Mouse (Mus musculus): ENCODE measurements around the gene Kcnq1. TPM values are rescaled to one million over a fixed set of nuclear protein-coding genes. Genes with fewer than 3 reads are reported as not detected.

Gene Kcnq1
- total RNA-seq, 1 experiment: 0.22 TPM

GRCm38 (mm10) chr7:143333604-143334003 lies 227.4 kb downstream of the Kcnq1 start:
- TF ChIP-seq MAFK (IDR thresholded peaks at IDR 0.05; ENCODE audit: insufficient read depth, low read depth, low read length): no peak
- TF ChIP-seq HCFC1 (IDR thresholded peaks at IDR 0.05; ENCODE audit: borderline replicate concordance, insufficient read depth, low read length): no peak
- no peak for TF ChIP-seq CHD2 (IDR thresholded peaks at IDR 0.05; ENCODE audit: low read depth, low read length)
- no peak for TF ChIP-seq ZNF384 (IDR thresholded peaks at IDR 0.05; ENCODE audit: low read depth, low read length)
- TF ChIP-seq ZC3H11A (IDR thresholded peaks at IDR 0.05; ENCODE audit: borderline replicate concordance, low read depth, low read length): no peak
- Histone ChIP-seq H3K27ac (ENCODE audit: insufficient read depth, low read depth, low read length, poor library complexity, severe bottlenecking) (no peak overlapping the region), H3K4me1 (ENCODE audit: control insufficient read depth in 2 of 2, insufficient read depth in 2 of 2, low read length in 2 of 2, poor library complexity in 1 of 2) (no peaks in the 10 kb centered on the region), H3K4me3 (ENCODE audit: insufficient read depth in 1 of 2, low read depth in 1 of 2, low read length in 2 of 2, poor library complexity in 1 of 2, severe bottlenecking in 1 of 2) (no peak overlapping the region), H3K9me3 (ENCODE audit: control insufficient read depth, insufficient read depth, low read depth, low read length) (no peaks in the 10 kb centered on the region), H3K36me3 (ENCODE audit: control insufficient read depth, insufficient read depth, low read length, poor library complexity, severe bottlenecking) (no peaks in the 10 kb centered on the region), H3K9ac (ENCODE audit: insufficient read depth, low read depth, low read length, poor library complexity, severe bottlenecking) (no peak overlapping the region)
- in situ Hi-C loops (cut with MboI; ENCODE audit: low sequenced_read_pairs in 2 of 2, unreplicated experiment in 2 of 2): no loop called here
- DNase-seq (ENCODE audit: low read depth, low spot score): no peak

DNA sequence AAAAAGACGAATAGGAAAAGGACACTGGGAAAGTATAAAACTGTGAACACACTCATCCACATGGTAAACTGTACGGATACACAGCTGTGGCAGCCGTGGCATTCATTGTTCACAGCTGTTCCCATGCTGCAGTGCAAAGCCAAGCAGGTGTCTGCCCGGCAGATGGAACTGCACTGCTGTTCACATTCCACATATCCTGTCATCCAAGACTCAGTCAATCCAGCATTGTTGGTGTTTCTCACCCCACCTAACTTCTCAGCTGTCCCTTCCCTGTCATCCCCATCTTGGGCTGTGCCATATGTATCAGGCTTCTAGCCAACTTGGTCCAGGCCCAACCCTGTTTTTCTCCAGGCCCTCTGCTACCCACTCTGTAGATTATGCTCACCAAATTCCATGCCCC lies 232.5 kb downstream of the Kcnq1 start:
- H3K27ac ChIP-seq (ENCODE audit: insufficient read depth, low read depth, low read length, poor library complexity, severe bottlenecking): no peak overlapping the region
- no peak overlapping the region for H3K9ac ChIP-seq (ENCODE audit: insufficient read depth, low read depth, low read length, poor library complexity, severe bottlenecking)
- no peaks in the 10 kb centered on the region for H3K36me3 ChIP-seq (ENCODE audit: control insufficient read depth, insufficient read depth, low read length, poor library complexity, severe bottlenecking)
- no peak overlapping the region for H3K4me3 ChIP-seq (ENCODE audit: insufficient read depth in 1 of 2, low read depth in 1 of 2, low read length in 2 of 2, poor library complexity in 1 of 2, severe bottlenecking in 1 of 2)
- no peak for DNase-seq (ENCODE audit: low read depth, low spot score)
- no peaks in the 10 kb centered on the region for H3K4me1 ChIP-seq (ENCODE audit: control insufficient read depth in 2 of 2, insufficient read depth in 2 of 2, low read length in 2 of 2, poor library complexity in 1 of 2)
- no peaks in the 10 kb centered on the region for H3K9me3 ChIP-seq (ENCODE audit: control insufficient read depth, insufficient read depth, low read depth, low read length)
- in situ Hi-C loops (cut with MboI; ENCODE audit: low sequenced_read_pairs in 2 of 2, unreplicated experiment in 2 of 2): no loop called here
- TF ChIP-seq ZC3H11A (IDR thresholded peaks at IDR 0.05; ENCODE audit: borderline replicate concordance, low read depth, low read length) (no peak), HCFC1 (IDR thresholded peaks at IDR 0.05; ENCODE audit: borderline replicate concordance, insufficient read depth, low read length) (no peak), MAFK (IDR thresholded peaks at IDR 0.05; ENCODE audit: insufficient read depth, low read depth, low read length) (no peak), CHD2 (IDR thresholded peaks at IDR 0.05; ENCODE audit: low read depth, low read length) (no peak), ZNF384 (IDR thresholded peaks at IDR 0.05; ENCODE audit: low read depth, low read length) (no peak)

- Histone ChIP-seq H3K27ac (ENCODE audit: insufficient read depth, low read depth, low read length, poor library complexity, severe bottlenecking) (no peak overlapping the region), H3K4me1 (ENCODE audit: control insufficient read depth in 2 of 2, insufficient read depth in 2 of 2, low read length in 2 of 2, poor library complexity in 1 of 2) (no peaks in the 10 kb centered on the region), H3K36me3 (ENCODE audit: control insufficient read depth, insufficient read depth, low read length, poor library complexity, severe bottlenecking) (no peaks in the 10 kb centered on the region), H3K4me3 (ENCODE audit: insufficient read depth in 1 of 2, low read depth in 1 of 2, low read length in 2 of 2, poor library complexity in 1 of 2, severe bottlenecking in 1 of 2) (no peak overlapping the region), H3K9me3 (ENCODE audit: control insufficient read depth, insufficient read depth, low read depth, low read length) (no peaks in the 10 kb centered on the region), H3K9ac (ENCODE audit: insufficient read depth, low read depth, low read length, poor library complexity, severe bottlenecking) (no peak overlapping the region)
- no peak for DNase-seq (ENCODE audit: low read depth, low spot score)
- TF ChIP-seq ZC3H11A (IDR thresholded peaks at IDR 0.05; ENCODE audit: borderline replicate concordance, low read depth, low read length): no peak
- no peak for TF ChIP-seq CHD2 (IDR thresholded peaks at IDR 0.05; ENCODE audit: low read depth, low read length)
- TF ChIP-seq ZNF384 (IDR thresholded peaks at IDR 0.05; ENCODE audit: low read depth, low read length): no peak
- no peak for TF ChIP-seq HCFC1 (IDR thresholded peaks at IDR 0.05; ENCODE audit: borderline replicate concordance, insufficient read depth, low read length)
- no peak for TF ChIP-seq MAFK (IDR thresholded peaks at IDR 0.05; ENCODE audit: insufficient read depth, low read depth, low read length)
- in situ Hi-C loops (cut with MboI; ENCODE audit: low sequenced_read_pairs in 2 of 2, unreplicated experiment in 2 of 2): no loop called here
Measured at GRCm38 (mm10) chr7:143340601-143341281, 234.6 kb downstream of the Kcnq1 start.

GRCm38 (mm10) chr7:143341301-143341980 lies 235.3 kb downstream of the Kcnq1 start:
- DNase-seq (ENCODE audit: low read depth, low spot score): no peak
- in situ Hi-C loops (cut with MboI; ENCODE audit: low sequenced_read_pairs in 2 of 2, unreplicated experiment in 2 of 2): no loop called here
- Histone ChIP-seq H3K4me3 (ENCODE audit: insufficient read depth in 1 of 2, low read depth in 1 of 2, low read length in 2 of 2, poor library complexity in 1 of 2, severe bottlenecking in 1 of 2) (no peak overlapping the region), H3K27ac (ENCODE audit: insufficient read depth, low read depth, low read length, poor library complexity, severe bottlenecking) (no peak overlapping the region), H3K4me1 (ENCODE audit: control insufficient read depth in 2 of 2, insufficient read depth in 2 of 2, low read length in 2 of 2, poor library complexity in 1 of 2) (no peaks in the 10 kb centered on the region), H3K36me3 (ENCODE audit: control insufficient read depth, insufficient read depth, low read length, poor library complexity, severe bottlenecking) (no peaks in the 10 kb centered on the region), H3K9me3 (ENCODE audit: control insufficient read depth, insufficient read depth, low read depth, low read length) (no peaks in the 10 kb centered on the region), H3K9ac (ENCODE audit: insufficient read depth, low read depth, low read length, poor library complexity, severe bottlenecking) (no peak overlapping the region)
- TF ChIP-seq CHD2 (IDR thresholded peaks at IDR 0.05; ENCODE audit: low read depth, low read length) (no peak), MAFK (IDR thresholded peaks at IDR 0.05; ENCODE audit: insufficient read depth, low read depth, low read length) (no peak), HCFC1 (IDR thresholded peaks at IDR 0.05; ENCODE audit: borderline replicate concordance, insufficient read depth, low read length) (no peak), ZC3H11A (IDR thresholded peaks at IDR 0.05; ENCODE audit: borderline replicate concordance, low read depth, low read length) (no peak), ZNF384 (IDR thresholded peaks at IDR 0.05; ENCODE audit: low read depth, low read length) (no peak)

Measured in ES-E14 (cell line).